Mouse (Mus musculus) embryonic facial prominence, embryonic 13.5 days (tissue): ENCODE measurements around the gene Slc26a6. TPM values are rescaled to one million over a fixed set of nuclear protein-coding genes. Genes with fewer than 3 reads are reported as not detected.

Source experiments
- ATAC-seq: fragments of 200-750 bp; cut with Nextera tagmentation; 2 replicates; pipeline ENCODE4 v1.8.0; 2017; ENCODE audit warnings: low read depth; ENCODE audit not compliant: insufficient number of reproducible peaks, insufficient read depth, low FRiP score, low TSS enrichment
- H3K27ac ChIP-seq: fragments of 300-500 bp; sonication (generic); 2 replicates; pipeline ENCODE4 v1.5.1; 2015; ENCODE audit warnings: moderate library complexity, mild to moderate bottlenecking, inconsistent platforms
- H3K27me3 ChIP-seq: fragments of 300-500 bp; sonication (generic); 2 replicates; pipeline ENCODE4 v1.6.1; 2015; ENCODE audit warnings: mild to moderate bottlenecking, inconsistent platforms
- H3K36me3 ChIP-seq: fragments of 300-500 bp; sonication (generic); 2 replicates; pipeline ENCODE4 v1.6.1; 2015; ENCODE audit warnings: mild to moderate bottlenecking, inconsistent platforms
- H3K4me1 ChIP-seq: fragments of 300-500 bp; sonication (generic); 2 replicates; pipeline ENCODE4 v1.6.1; 2015; ENCODE audit warnings: inconsistent platforms
- H3K4me2 ChIP-seq: fragments of 300-500 bp; sonication (generic); 2 replicates; pipeline ENCODE4 v1.6.1; 2015; ENCODE audit warnings: moderate library complexity, mild to moderate bottlenecking, inconsistent platforms
- H3K4me3 ChIP-seq: fragments of 300-500 bp; sonication (generic); 2 replicates; pipeline ENCODE4 v1.5.1; 2015; ENCODE audit warnings: mild to moderate bottlenecking, inconsistent platforms
- H3K9ac ChIP-seq: fragments of 300-500 bp; sonication (generic); 2 replicates; pipeline ENCODE4 v1.6.1; 2015; ENCODE audit warnings: mild to moderate bottlenecking, inconsistent platforms
- H3K9me3 ChIP-seq: fragments of 300-500 bp; sonication (generic); 2 replicates; pipeline ENCODE4 v1.6.1; 2016; ENCODE audit warnings: inconsistent platforms
- WGBS: fragments of 180-500 bp; shearing (Covaris S2); methylation state at CpG from one replicate; pipeline ENCODE4 v1.1.7; 2015; ENCODE audit warnings: mixed read lengths; 5-methylcytosine and 5-hydroxymethylcytosine counted together
- polyA plus RNA-seq: library from polyadenylated mRNA; unstranded; fragments of >200 nt; fragmentation: Nextera tagmentation; extraction: Ambion mirVana; gene quantifications from 2 replicates; pipeline ENCODE4 v1.2.1, GENCODE M21; 2015

Gene Slc26a6
- polyA plus RNA-seq, 1 experiment from 2014 or later = 20.4 TPM

- 7% methylated on average over 3 of the region's 3 CpGs for WGBS
- Histone ChIP-seq H3K27ac (no peak overlapping the region), H3K36me3 (peaks cover 29% of the 10 kb centered on the region), H3K9me3 (no peaks in the 10 kb centered on the region), H3K27me3 (no peaks in the 10 kb centered on the region), H3K4me3 (peak overlapping the region; percentile 99; the same call in 1 of the 2 replicates), H3K4me1 (peaks cover 4% of the 10 kb centered on the region), H3K4me2 (peak overlapping the region; percentile 83), H3K9ac (peak overlapping the region; percentile 94; the same call in 1 of the 2 replicates)
- no peak for ATAC-seq
These were observed 82.9 kb downstream of the Slc26a6 start for GRCm38 (mm10) chr9:108935991-108936390.

GRCm38 (mm10) chr9:108936418-108937364 is 83.6 kb downstream of the Slc26a6 start, which contains the start of gene Uqcrc1:
Uqcrc1 (plus strand) TSS chr9:108936633.
- 1% methylated on average over 57 of the region's 58 CpGs for WGBS
- no peaks in the 10 kb centered on the region for H3K27me3 ChIP-seq
- no peaks in the 10 kb centered on the region for H3K9me3 ChIP-seq
- H3K4me2 ChIP-seq = peak within 1 kb of the TSS; percentile 83
- H3K9ac ChIP-seq = peak within 1 kb of the TSS; percentile 94
- H3K36me3 ChIP-seq = peaks cover 36% of the 10 kb centered on the region
- peak within 1 kb of the TSS; percentile 60; the same call in 1 of the 2 replicates for H3K27ac ChIP-seq
- ATAC-seq = peak; percentile 65
- H3K4me1 ChIP-seq = peaks cover 4% of the 10 kb centered on the region
- H3K4me3 ChIP-seq = peak within 1 kb of the TSS; percentile 99

- Histone ChIP-seq H3K4me3 (no peak overlapping the region), H3K4me1 (peaks cover 30% of the 10 kb centered on the region), H3K27me3 (no peaks in the 10 kb centered on the region), H3K27ac (no peak overlapping the region), H3K9ac (no peak overlapping the region), H3K9me3 (no peaks in the 10 kb centered on the region), H3K4me2 (no peak overlapping the region), H3K36me3 (peaks cover 94% of the 10 kb centered on the region)
- 73% methylated on average over 9 of the region's 9 CpGs for WGBS
- no peak for ATAC-seq
These were observed 92.0 kb downstream of the Slc26a6 start for GRCm38 (mm10) chr9:108945111-108945510.

- Histone ChIP-seq H3K9me3 (no peaks in the 10 kb centered on the region), H3K4me3 (no peak overlapping the region), H3K4me1 (peaks cover 35% of the 10 kb centered on the region), H3K27me3 (no peaks in the 10 kb centered on the region), H3K9ac (no peak overlapping the region), H3K4me2 (no peak overlapping the region), H3K27ac (no peak overlapping the region), H3K36me3 (peaks cover 94% of the 10 kb centered on the region)
- no peak for ATAC-seq
- WGBS = 86% methylated on average over 5 of the region's 5 CpGs
These were observed 92.5 kb downstream of the Slc26a6 start for GRCm38 (mm10) chr9:108945608-108946007.

GRCm38 (mm10) chr9:108949231-108949966 is 96.3 kb downstream of the Slc26a6 start:
- WGBS = 20% methylated on average over 13 of the region's 13 CpGs

GRCm38 (mm10) chr9:108949967-108950728 is 97.1 kb downstream of the Slc26a6 start:
- H3K9ac ChIP-seq = peak overlapping the region; percentile 52
- WGBS = 61% methylated on average over 9 of the region's 9 CpGs
- H3K27ac ChIP-seq = peak overlapping the region; percentile 98
- H3K27me3 ChIP-seq = peaks cover 11% of the 10 kb centered on the region
- H3K36me3 ChIP-seq = peaks cover 63% of the 10 kb centered on the region
- H3K4me3 ChIP-seq = no peak overlapping the region
- no peak for ATAC-seq
- H3K4me2 ChIP-seq = peak overlapping the region; percentile 33
- H3K4me1 ChIP-seq = peaks cover 64% of the 10 kb centered on the region
- no peaks in the 10 kb centered on the region for H3K9me3 ChIP-seq

More at GRCm38 (mm10) chr9:108949231-108949966, 96.3 kb downstream of the Slc26a6 start:
- Histone ChIP-seq H3K4me1 (peaks cover 57% of the 10 kb centered on the region), H3K36me3 (peaks cover 71% of the 10 kb centered on the region), H3K4me2 (peak overlapping the region; percentile 33), H3K9ac (peak overlapping the region; percentile 52), H3K9me3 (no peaks in the 10 kb centered on the region), H3K4me3 (0 out of 2 replicates have a peak overlapping the region, but pooled peaks have one; percentile 3), H3K27ac (peak overlapping the region; percentile 98), H3K27me3 (peaks cover 11% of the 10 kb centered on the region)
- peak; percentile 84 for ATAC-seq

- Histone ChIP-seq H3K4me3 (peak within 1 kb of the TSS; percentile 41), H3K36me3 (peaks cover 33% of the 10 kb centered on the region), H3K4me1 (peaks cover 56% of the 10 kb centered on the region), H3K4me2 (peak within 1 kb of the TSS; percentile 59), H3K9ac (peak within 1 kb of the TSS; percentile 68), H3K9me3 (no peaks in the 10 kb centered on the region), H3K27me3 (peaks cover 11% of the 10 kb centered on the region), H3K27ac (peak within 1 kb of the TSS; percentile 44; the same call in 1 of the 2 replicates)
- WGBS = 7% methylated on average over 15 of the region's 15 CpGs
- ATAC-seq = no peak
These were observed 100.1 kb downstream of the Slc26a6 start, which contains the start of gene Col7a1 for GRCm38 (mm10) chr9:108953081-108953636. Col7a1 (plus strand) TSS chr9:108953586.

GRCm38 (mm10) chr9:108955241-108955640 is 102.2 kb downstream of the Slc26a6 start:
- no peak for ATAC-seq
- H3K9me3 ChIP-seq = no peaks in the 10 kb centered on the region
- H3K27ac ChIP-seq = no peak overlapping the region
- peaks cover 16% of the 10 kb centered on the region for H3K36me3 ChIP-seq
- 88% methylated on average over 11 of the region's 11 CpGs for WGBS
- no peak overlapping the region for H3K9ac ChIP-seq
- H3K4me3 ChIP-seq = no peak overlapping the region
- peaks cover 11% of the 10 kb centered on the region for H3K27me3 ChIP-seq
- H3K4me1 ChIP-seq = peaks cover 36% of the 10 kb centered on the region
- no peak overlapping the region for H3K4me2 ChIP-seq

GRCm38 (mm10) chr9:108955846-108956245 is 102.8 kb downstream of the Slc26a6 start:
- H3K27me3 ChIP-seq = peaks cover 11% of the 10 kb centered on the region
- H3K9me3 ChIP-seq = no peaks in the 10 kb centered on the region
- H3K4me1 ChIP-seq = peaks cover 31% of the 10 kb centered on the region
- 92% methylated on average over 11 of the region's 11 CpGs for WGBS
- no peak overlapping the region for H3K9ac ChIP-seq
- H3K4me2 ChIP-seq = no peak overlapping the region
- H3K27ac ChIP-seq = no peak overlapping the region
- H3K36me3 ChIP-seq = peaks cover 13% of the 10 kb centered on the region
- ATAC-seq = no peak
- H3K4me3 ChIP-seq = no peak overlapping the region
